ENCODE assay signal across 15 mouse cellular contexts in genomic region chr1:52954456-52954855, GRCm38 (mm10).
A peak's percentile ranks its signal among the peaks of the same experiment; 100 is the strongest.
DNase-seq lines count a peak whose midpoint lies in the region; ATAC-seq and TF ChIP-seq lines count a peak whose summit lies in the region.
"Had no signal": no experiment of that assay in that cellular context is flagged by ENCODE, and none has a peak within 500 bp of the region (broad histone marks: within the 10 kb centered on the region; RNA-seq: fewer than 3 reads in every experiment).

No protein-coding gene starts in this region.

- no peaks in the 10 kb centered on the region; the same call in 1 of the 2 replicates for H3K27me3 ChIP-seq in heart, embryonic 11.5 days (ENCODE audit: control insufficient read depth, insufficient read depth, low read length)
- H3K27me3 ChIP-seq: CH12.LX had no signal

- in situ Hi-C loops in ES-E14 (cut with MboI; ENCODE audit: low sequenced_read_pairs in 2 of 2, unreplicated experiment in 2 of 2): loop anchor here in 1 of 2 experiments (25.0 kb wide), 1 partner anchor 292 kb away; no protein-coding TSS in a partner anchor

- ATAC-seq in heart, embryonic 11.5 days (replicated peaks; ENCODE audit: insufficient number of reproducible peaks, low FRiP score, low TSS enrichment): no peak
- ATAC-seq: forebrain, embryonic 16.5 days; hindbrain, postnatal 0 days had no signal

- peaks cover 8% of the 10 kb centered on the region for H3K9me3 ChIP-seq in ES-E14 (ENCODE audit: control insufficient read depth, insufficient read depth, low read depth, low read length)
- no peaks in the 10 kb centered on the region for H3K9me3 ChIP-seq in heart, embryonic 11.5 days (replicated peaks; ENCODE audit: control insufficient read depth, low read length)
- H3K9me3 ChIP-seq: forebrain, embryonic 10.5 days; forebrain, embryonic 13.5 days; G1E; heart, embryonic 13.5 days had no signal

- H3K36me3 ChIP-seq in ES-E14 (ENCODE audit: control insufficient read depth, insufficient read depth, low read length, poor library complexity, severe bottlenecking): peaks cover 6% of the 10 kb centered on the region
- H3K36me3 ChIP-seq in heart, embryonic 11.5 days (ENCODE audit: control insufficient read depth, insufficient read depth, low read length): no peaks in the 10 kb centered on the region
- H3K36me3 ChIP-seq: forebrain, embryonic 10.5 days; G1E; heart, embryonic 13.5 days had no signal

- no peak overlapping the region for H3K4me2 ChIP-seq in heart, embryonic 11.5 days
- H3K4me2 ChIP-seq: forebrain, embryonic 13.5 days; heart, embryonic 13.5 days had no signal

- peak overlapping the region; percentile 45 for H3K27ac ChIP-seq in ES-E14 (ENCODE audit: insufficient read depth, low read depth, low read length, poor library complexity, severe bottlenecking)
- H3K27ac ChIP-seq in heart, embryonic 11.5 days (ENCODE audit: low read depth, low read length): no peak overlapping the region
- H3K27ac ChIP-seq: forebrain, embryonic 10.5 days; forebrain, embryonic 13.5 days; heart, embryonic 13.5 days; hindbrain, embryonic 14.5 days; hindbrain, postnatal 0 days had no signal

- H3K4me3 ChIP-seq in ES-E14 (ENCODE audit: insufficient read depth in 1 of 2, low read depth in 1 of 2, low read length in 2 of 2, poor library complexity in 1 of 2, severe bottlenecking in 1 of 2): no peak overlapping the region
- no peak overlapping the region for H3K4me3 ChIP-seq in heart, embryonic 11.5 days (ENCODE audit: low read depth, low read length)
- H3K4me3 ChIP-seq: forebrain, embryonic 10.5 days; forebrain, embryonic 13.5 days; heart, embryonic 13.5 days had no signal

- H3K9ac ChIP-seq in ES-E14 (ENCODE audit: insufficient read depth, low read depth, low read length, poor library complexity, severe bottlenecking): no peak overlapping the region
- no peak overlapping the region for H3K9ac ChIP-seq in heart, embryonic 11.5 days (ENCODE audit: low read depth, low read length)
- H3K9ac ChIP-seq: forebrain, embryonic 13.5 days; heart, embryonic 13.5 days; hindbrain, embryonic 14.5 days had no signal

- WGBS in heart, embryonic 11.5 days (ENCODE audit: insufficient replicate concordance): 83% methylated on average over 2 of the region's 2 CpGs

- peak; percentile 71 for DNase-seq in heart, adult 11 months
- no peak for DNase-seq in heart, adult 8-10 months (ENCODE audit: low spot score)
- DNase-seq in A20 (ENCODE audit: low read depth, low spot score) (peak; percentile 16), ES-E14 (ENCODE audit: low read depth, low spot score) (no peak)
- no peak for DNase-seq in left cerebral cortex, adult 11 months (ENCODE audit: low spot score)
- DNase-seq: gastrocnemius, postnatal 36 days had no signal

- peaks cover 13% of the 10 kb centered on the region in 2 experiments for H3K4me1 ChIP-seq in ES-E14 (ENCODE audit: control insufficient read depth in 2 of 2, insufficient read depth in 2 of 2, low read length in 2 of 2, poor library complexity in 1 of 2)
- peaks cover 8% of the 10 kb centered on the region for H3K4me1 ChIP-seq in heart, embryonic 11.5 days (ENCODE audit: control insufficient read depth, insufficient read depth, low read length)

TF ChIP-seq in ES-E14, 5 proteins besides CTCF, POLR2A, EP300 and RAD21:
- no peak for TF ChIP-seq CHD2 (IDR thresholded peaks at IDR 0.05; ENCODE audit: low read depth, low read length)
- TF ChIP-seq ZNF384 (IDR thresholded peaks at IDR 0.05; ENCODE audit: low read depth, low read length): no peak
- TF ChIP-seq MAFK (IDR thresholded peaks at IDR 0.05; ENCODE audit: insufficient read depth, low read depth, low read length): no peak
- TF ChIP-seq HCFC1 (IDR thresholded peaks at IDR 0.05; ENCODE audit: borderline replicate concordance, insufficient read depth, low read length): no peak
- TF ChIP-seq ZC3H11A (IDR thresholded peaks at IDR 0.05; ENCODE audit: borderline replicate concordance, low read depth, low read length): no peak

Comparison
In these comparisons a context has a peak if more than half of its experiments do, and no peak if none do; other contexts are left out.
1. DNase-seq: peak in heart, adult 11 months (single experiment) and A20 (single experiment); none in heart, adult 8-10 months (single experiment), ES-E14 (single experiment) and left cerebral cortex, adult 11 months (single experiment).